Mouse (Mus musculus) kidney, postnatal 0 days (tissue): Measurements from ENCODE around the gene Stxbp3. TPM values are rescaled to one million over a fixed set of nuclear protein-coding genes. Genes with fewer than 3 reads are reported as not detected.

Experiments used
- ATAC-seq: fragments of 200-750 bp; cut with Nextera tagmentation; replicated peaks from 2 replicates; pipeline ENCODE4 v1.8.0; 2017; ENCODE audit warnings: low read depth, moderate number of reproducible peaks, moderate TSS enrichment, moderate library complexity; ENCODE audit not compliant: low FRiP score
- DNase-seq: peaks from one replicate; pipeline ENCODE4 v3.0.0-alpha.2; 2016; ENCODE audit warnings: low spot score
- H3K27ac ChIP-seq: fragments of 300-500 bp; sonication (generic); 2 replicates; pipeline ENCODE4 v1.5.1; 2014; ENCODE audit warnings: mild to moderate bottlenecking
- H3K27me3 ChIP-seq: fragments of 300-500 bp; sonication (generic); 2 replicates; pipeline ENCODE4 v1.6.1; 2014; ENCODE audit warnings: low read length, mixed read lengths; ENCODE audit not compliant: insufficient read depth
- H3K36me3 ChIP-seq: fragments of 300-500 bp; sonication (generic); 2 replicates; pipeline ENCODE4 v1.6.1; 2014; ENCODE audit warnings: low read length, mixed read lengths; ENCODE audit not compliant: insufficient read depth
- H3K4me1 ChIP-seq: fragments of 300-500 bp; sonication (generic); replicated peaks from 2 replicates; pipeline ENCODE4 v1.6.1; 2014; ENCODE audit warnings: antibody characterized with exemption, low read length, mixed read lengths; ENCODE audit not compliant: insufficient read depth
- H3K4me2 ChIP-seq: fragments of 300-500 bp; sonication (generic); 2 replicates; pipeline ENCODE4 v1.6.1; 2014; ENCODE audit warnings: mild to moderate bottlenecking, low read length, moderate library complexity, mixed read lengths
- H3K4me3 ChIP-seq: fragments of 300-500 bp; sonication (generic); replicated peaks from 2 replicates; pipeline ENCODE4 v1.5.1; 2014; ENCODE audit warnings: low read depth, low read length
- H3K9ac ChIP-seq: fragments of 300-500 bp; sonication (generic); 2 replicates; pipeline ENCODE4 v1.6.1; 2014; ENCODE audit warnings: low read depth, low read length
- H3K9me3 ChIP-seq: fragments of 300-500 bp; sonication (generic); replicated peaks from 2 replicates; pipeline ENCODE4 v1.6.1; 2016; ENCODE audit warnings: low read length, inconsistent platforms, mixed read lengths
- CTCF ChIP-seq: IDR thresholded peaks from 2 replicates; pipeline ENCODE4 v1.5.1; 2016; ENCODE audit warnings: antibody characterized with exemption, low read depth, mild to moderate bottlenecking, moderate library complexity
- WGBS: fragments of 180-500 bp; shearing (Covaris S2); extraction: QIAGEN DNeasy Blood & Tissue Kit; methylation state at CpG from one replicate; pipeline ENCODE4 v1.1.7; 2014; 5-methylcytosine and 5-hydroxymethylcytosine counted together
- polyA plus RNA-seq: library from polyadenylated mRNA; unstranded; fragments of >200 nt; fragmentation: Nextera tagmentation; extraction: Ambion mirVana; gene quantifications from 2 replicates; pipeline ENCODE4 v1.2.1, GENCODE M21; 2015

Stxbp3 gene
- polyA plus RNA-seq, 1 experiment from 2014 or later = 35.5 TPM

- TF ChIP-seq CTCF = no peak
- no peak overlapping the region for H3K4me3 ChIP-seq
- no peaks in the 10 kb centered on the region for H3K27me3 ChIP-seq
- no peak overlapping the region for H3K9ac ChIP-seq
- WGBS = 77% methylated on average over 11 of the region's 11 CpGs
- H3K36me3 ChIP-seq = peaks cover 7% of the 10 kb centered on the region; the same call in 1 of the 2 replicates
- H3K4me1 ChIP-seq = no peaks in the 10 kb centered on the region
- no peak overlapping the region for H3K27ac ChIP-seq
- DNase-seq = peak; percentile 40
- ATAC-seq = peak; percentile 92
- no peak overlapping the region for H3K4me2 ChIP-seq
- no peaks in the 10 kb centered on the region for H3K9me3 ChIP-seq
Measured at GRCm38 (mm10) chr3:108830493-108830892, 9.8 kb downstream of the Stxbp3 start.

GRCm38 (mm10) chr3:108815631-108816030 is 24.7 kb downstream of the Stxbp3 start:
- Histone ChIP-seq H3K4me2 (no peak overlapping the region), H3K36me3 (peaks cover 7% of the 10 kb centered on the region; the same call in 1 of the 2 replicates), H3K27me3 (no peaks in the 10 kb centered on the region), H3K9ac (no peak overlapping the region), H3K4me3 (no peak overlapping the region), H3K27ac (no peak overlapping the region), H3K9me3 (no peaks in the 10 kb centered on the region), H3K4me1 (no peaks in the 10 kb centered on the region)
- DNase-seq (no peak), ATAC-seq (no peak)
- WGBS = 70% methylated on average over 4 of the region's 4 CpGs
- no peak for TF ChIP-seq CTCF

- no peak overlapping the region for H3K9ac ChIP-seq
- 0 out of 2 replicates have a peak, but pooled peaks cover 3% of the 10 kb centered on the region for H3K36me3 ChIP-seq
- DNase-seq (no peak), ATAC-seq (no peak; the same call in 1 of the 2 replicates)
- H3K9me3 ChIP-seq = no peaks in the 10 kb centered on the region
- H3K27me3 ChIP-seq = no peaks in the 10 kb centered on the region
- H3K4me3 ChIP-seq = no peak overlapping the region
- no peak overlapping the region for H3K27ac ChIP-seq
- TF ChIP-seq CTCF = no peak
- WGBS = 74% methylated on average over 4 of the region's 4 CpGs
- no peak overlapping the region for H3K4me2 ChIP-seq
- H3K4me1 ChIP-seq = no peaks in the 10 kb centered on the region
Measured at GRCm38 (mm10) chr3:108810747-108811263, 29.5 kb downstream of the Stxbp3 start.

GRCm38 (mm10) chr3:108805622-108806021 is 34.7 kb downstream of the Stxbp3 start:
- Histone ChIP-seq H3K27me3 (no peaks in the 10 kb centered on the region), H3K9me3 (no peaks in the 10 kb centered on the region), H3K36me3 (peaks cover 28% of the 10 kb centered on the region), H3K9ac (no peak overlapping the region), H3K27ac (no peak overlapping the region), H3K4me1 (no peaks in the 10 kb centered on the region), H3K4me3 (no peak overlapping the region), H3K4me2 (no peak overlapping the region)
- TF ChIP-seq CTCF = no peak
- no peak for ATAC-seq
- no peak for DNase-seq
- 92% methylated on average over 5 of the region's 5 CpGs for WGBS

- Histone ChIP-seq H3K9ac (no peak overlapping the region), H3K9me3 (no peaks in the 10 kb centered on the region), H3K36me3 (peaks cover 44% of the 10 kb centered on the region), H3K27ac (no peak overlapping the region), H3K4me3 (no peak overlapping the region), H3K4me1 (no peaks in the 10 kb centered on the region), H3K4me2 (no peak overlapping the region), H3K27me3 (no peaks in the 10 kb centered on the region)
- DNase-seq (no peak), ATAC-seq (no peak)
- peak; percentile 48 for TF ChIP-seq CTCF
- 82% methylated on average over 2 of the region's 2 CpGs for WGBS
Measured at GRCm38 (mm10) chr3:108798375-108798774, 42.0 kb downstream of the Stxbp3 start.

- H3K4me2 ChIP-seq = no peak overlapping the region
- no peak overlapping the region for H3K4me3 ChIP-seq
- H3K9me3 ChIP-seq = no peaks in the 10 kb centered on the region
- 89% methylated on average over 6 of the region's 6 CpGs for WGBS
- H3K27ac ChIP-seq = no peak overlapping the region
- H3K36me3 ChIP-seq = peaks cover 42% of the 10 kb centered on the region
- no peaks in the 10 kb centered on the region for H3K27me3 ChIP-seq
- H3K9ac ChIP-seq = no peak overlapping the region
- TF ChIP-seq CTCF = no peak
- ATAC-seq = no peak
- no peaks in the 10 kb centered on the region for H3K4me1 ChIP-seq
- DNase-seq = no peak
Measured at GRCm38 (mm10) chr3:108797723-108798122, 42.6 kb downstream of the Stxbp3 start.

- ATAC-seq (no peak), DNase-seq (no peak)
- Histone ChIP-seq H3K4me1 (no peaks in the 10 kb centered on the region), H3K9me3 (no peaks in the 10 kb centered on the region), H3K27me3 (no peaks in the 10 kb centered on the region), H3K4me3 (no peak overlapping the region), H3K9ac (no peak overlapping the region), H3K27ac (no peak overlapping the region), H3K36me3 (peaks cover 36% of the 10 kb centered on the region), H3K4me2 (no peak overlapping the region)
- no peak for TF ChIP-seq CTCF
- 81% methylated on average over 4 of the region's 4 CpGs for WGBS
Measured at GRCm38 (mm10) chr3:108796386-108796785, 43.9 kb downstream of the Stxbp3 start.
